Mouse (Mus musculus) midbrain, embryonic 14.5 days (tissue): ENCODE data around the gene Nlgn3. TPM values are rescaled to one million over a fixed set of nuclear protein-coding genes. Genes with fewer than 3 reads are reported as not detected.
"Not testable (repeated sequence)": the region's sequence is repeated elsewhere in the genome, so short reads cannot be mapped to it uniquely, and the experiment has no call there.

ENCODE experiments used
- ATAC-seq: fragments of 200-750 bp; cut with Nextera tagmentation; 2 replicates; pipeline ENCODE4 v1.8.0; 2017; ENCODE audit warnings: moderate number of reproducible peaks, moderate library complexity; ENCODE audit not compliant: low FRiP score, low TSS enrichment
- DNase-seq: peaks from one replicate; pipeline ENCODE4 v3.0.0-alpha.2; 2015
- H3K27ac ChIP-seq: fragments of 300-500 bp; sonication (generic); replicated peaks from 2 replicates; pipeline ENCODE4 v1.5.1; 2014; ENCODE audit warnings: mild to moderate bottlenecking, low read depth, low read length, moderate library complexity
- H3K27me3 ChIP-seq: fragments of 300-500 bp; sonication (generic); 2 replicates; pipeline ENCODE4 v1.6.1; 2014; ENCODE audit warnings: low read length, control low read depth, mixed read lengths; ENCODE audit not compliant: control insufficient read depth, insufficient read depth
- H3K36me3 ChIP-seq: fragments of 300-500 bp; sonication (generic); 2 replicates; pipeline ENCODE4 v1.6.1; 2014; ENCODE audit warnings: low read length, control low read depth; ENCODE audit not compliant: control insufficient read depth, insufficient read depth
- H3K4me1 ChIP-seq: fragments of 300-500 bp; sonication (generic); 2 replicates; pipeline ENCODE4 v1.6.1; 2014; ENCODE audit warnings: mild to moderate bottlenecking, antibody characterized with exemption, low read length, control low read depth; ENCODE audit not compliant: control insufficient read depth, insufficient read depth
- H3K4me2 ChIP-seq: fragments of 300-500 bp; sonication (generic); 2 replicates; pipeline ENCODE4 v1.6.1; 2014; ENCODE audit warnings: mild to moderate bottlenecking, low read length, moderate library complexity
- H3K4me3 ChIP-seq: fragments of 300-500 bp; sonication (generic); replicated peaks from 2 replicates; pipeline ENCODE4 v1.5.1; 2014; ENCODE audit warnings: low read depth, low read length
- H3K9ac ChIP-seq: fragments of 300-500 bp; sonication (generic); replicated peaks from 2 replicates; pipeline ENCODE4 v1.6.1; 2014; ENCODE audit warnings: mild to moderate bottlenecking, low read length, moderate library complexity
- H3K9me3 ChIP-seq: fragments of 300-500 bp; sonication (generic); 2 replicates; pipeline ENCODE4 v1.6.1; 2016; ENCODE audit warnings: low read length, control low read depth, mixed read lengths; ENCODE audit not compliant: control insufficient read depth
- WGBS: fragments of 180-500 bp; shearing (Covaris S2); extraction: QIAGEN DNeasy Blood & Tissue Kit; methylation state at CpG from one replicate; pipeline ENCODE4 v1.1.7; 2014; 5-methylcytosine and 5-hydroxymethylcytosine counted together
- polyA plus RNA-seq: library from polyadenylated mRNA; unstranded; fragments of >200 nt; fragmentation: Nextera tagmentation; extraction: Ambion mirVana; gene quantifications from 2 replicates; pipeline ENCODE4 v1.2.1, GENCODE M21; 2014

Nlgn3 gene
- polyA plus RNA-seq, 1 experiment from 2014 or later: 99.2 TPM

DNA sequence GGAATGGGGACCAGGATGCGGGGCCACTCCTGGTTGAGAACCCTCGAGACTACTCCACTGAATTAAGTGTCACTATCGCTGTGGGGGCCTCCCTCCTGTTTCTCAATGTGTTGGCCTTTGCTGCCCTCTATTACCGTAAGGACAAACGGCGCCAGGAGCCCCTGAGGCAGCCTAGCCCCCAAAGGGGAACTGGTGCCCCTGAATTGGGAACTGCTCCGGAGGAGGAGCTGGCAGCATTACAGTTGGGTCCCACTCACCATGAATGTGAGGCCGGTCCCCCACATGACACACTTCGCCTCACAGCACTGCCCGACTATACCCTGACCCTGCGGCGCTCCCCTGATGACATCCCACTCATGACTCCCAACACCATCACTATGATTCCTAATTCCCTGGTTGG is 20.8 kb downstream of the Nlgn3 start:
- 95% methylated on average over 12 of the region's 12 CpGs for WGBS

GRCm38 (mm10) chrX:101325989-101326899 is 27.3 kb downstream of the Nlgn3 start:
- Histone ChIP-seq H3K9ac (no peak overlapping the region), H3K4me2 (no peak overlapping the region), H3K4me3 (no peak overlapping the region), H3K4me1 (no peaks in the 10 kb centered on the region), H3K27ac (no peak overlapping the region), H3K36me3 (peaks cover 3% of the 10 kb centered on the region; the same call in 1 of the 2 replicates), H3K27me3 (no peaks in the 10 kb centered on the region), H3K9me3 (no peaks in the 10 kb centered on the region)
- ATAC-seq (no peak), DNase-seq (no peak)
- WGBS: 47% methylated on average over 8 of the region's 8 CpGs

More for the DNA sequence above, 20.8 kb downstream of the Nlgn3 start:
- H3K27ac ChIP-seq: no peak overlapping the region
- H3K36me3 ChIP-seq: peaks cover 38% of the 10 kb centered on the region
- H3K9ac ChIP-seq: no peak overlapping the region
- no peak overlapping the region for H3K4me2 ChIP-seq
- H3K9me3 ChIP-seq: no peaks in the 10 kb centered on the region
- no peak for ATAC-seq
- H3K4me3 ChIP-seq: no peak overlapping the region
- no peaks in the 10 kb centered on the region for H3K27me3 ChIP-seq
- DNase-seq: no peak
- no peaks in the 10 kb centered on the region for H3K4me1 ChIP-seq

DNA sequence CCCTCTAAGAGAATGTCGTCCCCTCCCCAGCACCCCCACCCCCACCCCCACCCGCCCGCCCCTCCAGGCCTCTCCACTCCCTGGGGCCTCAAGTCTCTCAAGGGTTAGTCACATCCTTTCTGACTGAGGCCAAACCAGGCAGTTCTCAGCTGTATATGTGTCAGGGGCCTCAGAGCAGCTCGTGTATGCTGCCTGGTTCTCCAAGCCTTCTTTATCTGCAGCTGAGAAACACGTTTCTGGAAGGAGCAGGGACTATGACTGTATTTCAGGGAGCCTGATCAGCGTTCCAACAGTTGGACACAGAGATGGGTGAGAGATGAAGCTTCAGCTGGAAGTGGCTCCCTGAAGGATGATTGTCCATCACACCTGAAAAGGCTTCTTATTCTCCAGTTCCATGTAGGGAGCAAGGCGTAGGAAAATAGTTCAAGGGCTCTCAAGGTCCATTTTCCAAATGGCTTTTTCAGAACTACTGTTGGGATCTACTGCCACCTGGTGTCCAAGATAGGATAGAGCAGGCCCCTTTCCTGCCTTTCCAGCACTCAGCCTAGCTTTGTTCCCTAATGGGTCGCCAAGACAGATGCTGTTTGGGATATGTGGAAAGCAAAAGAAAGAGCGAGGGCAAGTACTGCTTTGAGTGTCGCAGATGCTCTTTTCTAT is 30.5 kb downstream of the Nlgn3 start:
- no peak overlapping the region for H3K9ac ChIP-seq
- H3K4me3 ChIP-seq: no peak overlapping the region
- no peaks in the 10 kb centered on the region for H3K9me3 ChIP-seq
- H3K27me3 ChIP-seq: no peaks in the 10 kb centered on the region
- DNase-seq (peak; percentile 85), ATAC-seq (no peak)
- H3K4me2 ChIP-seq: no peak overlapping the region; the same call in 1 of the 2 replicates
- WGBS: 24% methylated on average over 10 of the region's 10 CpGs
- no peaks in the 10 kb centered on the region for H3K4me1 ChIP-seq
- H3K27ac ChIP-seq: peak overlapping the region; percentile 68
- no peaks in the 10 kb centered on the region for H3K36me3 ChIP-seq

GRCm38 (mm10) chrX:101332031-101332374 is 33.0 kb downstream of the Nlgn3 start:
- H3K4me1 ChIP-seq: no peaks in the 10 kb centered on the region
- 49% methylated on average over 9 of the region's 9 CpGs for WGBS
- no peaks in the 10 kb centered on the region for H3K27me3 ChIP-seq
- H3K9me3 ChIP-seq: no peaks in the 10 kb centered on the region
- no peaks in the 10 kb centered on the region for H3K36me3 ChIP-seq
- peak overlapping the region; percentile 23; the same call in 1 of the 2 replicates for H3K4me3 ChIP-seq
- peak overlapping the region; percentile 39; the same call in 1 of the 2 replicates for H3K9ac ChIP-seq
- ATAC-seq (no peak; the same call in 1 of the 2 replicates), DNase-seq (no peak)
- H3K27ac ChIP-seq: peak overlapping the region; percentile 90
- H3K4me2 ChIP-seq: peak overlapping the region; percentile 54

DNA sequence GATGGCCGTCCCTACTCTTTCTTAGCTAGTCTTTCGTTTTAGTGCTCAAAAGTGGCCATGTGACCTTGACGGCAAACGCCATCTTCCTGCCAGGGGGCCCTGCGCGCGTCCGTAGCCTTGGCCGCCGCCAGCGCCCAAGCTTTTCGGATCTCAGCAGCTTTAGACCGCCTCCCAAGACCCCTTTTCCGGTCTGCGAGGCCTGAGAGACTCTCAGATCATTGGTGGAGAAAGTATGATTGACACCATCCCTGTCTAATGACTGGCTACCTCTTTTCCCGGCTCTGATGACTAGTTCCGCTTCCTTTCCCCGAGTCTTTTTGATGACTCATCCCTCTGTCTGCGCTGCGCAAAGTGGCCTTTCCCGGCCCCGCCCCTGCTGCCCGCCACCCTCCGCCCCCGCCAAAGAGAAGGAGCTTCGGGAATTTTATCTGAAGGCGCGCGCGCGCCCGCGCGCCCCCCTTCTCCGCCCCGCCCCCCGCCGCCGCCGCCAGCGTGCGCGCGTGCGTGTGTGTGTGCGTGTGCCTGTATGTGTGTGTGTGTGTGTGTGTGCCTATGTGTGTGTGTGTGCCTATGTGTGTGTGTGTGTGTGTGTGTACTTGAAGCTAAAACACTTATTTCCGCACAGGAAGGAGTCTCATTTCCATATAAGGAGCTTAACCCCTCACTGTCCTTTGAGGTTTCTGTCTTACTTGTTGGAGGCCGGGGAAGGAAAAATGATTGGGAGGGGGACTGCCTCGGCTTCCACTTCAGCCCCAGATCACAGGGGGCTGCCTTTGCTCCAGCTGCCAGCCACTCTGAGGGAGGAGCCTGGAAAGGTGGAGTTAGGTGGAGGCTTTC is 33.6 kb downstream of the Nlgn3 start:
- no peaks in the 10 kb centered on the region for H3K27me3 ChIP-seq
- peak overlapping the region; percentile 32 for H3K4me3 ChIP-seq
- ATAC-seq: peak; percentile 94
- H3K4me1 ChIP-seq: no peaks in the 10 kb centered on the region
- peak overlapping the region; percentile 54 for H3K4me2 ChIP-seq
- no peaks in the 10 kb centered on the region for H3K9me3 ChIP-seq
- peak overlapping the region; percentile 42 for H3K9ac ChIP-seq
- DNase-seq: peak; percentile 91
- H3K36me3 ChIP-seq: no peaks in the 10 kb centered on the region
- WGBS: 24% methylated on average over 43 of the region's 49 CpGs
- peak overlapping the region; percentile 90 for H3K27ac ChIP-seq

GRCm38 (mm10) chrX:101334606-101335005 is 35.6 kb downstream of the Nlgn3 start:
- Histone ChIP-seq H3K27ac (no peak overlapping the region), H3K9ac (no peak overlapping the region), H3K36me3 (no peaks in the 10 kb centered on the region), H3K4me3 (no peak overlapping the region), H3K9me3 (no peaks in the 10 kb centered on the region), H3K27me3 (no peaks in the 10 kb centered on the region), H3K4me2 (no peak overlapping the region), H3K4me1 (no peaks in the 10 kb centered on the region)
- 94% methylated on average over 5 of the region's 5 CpGs for WGBS
- ATAC-seq: no peak
- DNase-seq: no peak

DNA sequence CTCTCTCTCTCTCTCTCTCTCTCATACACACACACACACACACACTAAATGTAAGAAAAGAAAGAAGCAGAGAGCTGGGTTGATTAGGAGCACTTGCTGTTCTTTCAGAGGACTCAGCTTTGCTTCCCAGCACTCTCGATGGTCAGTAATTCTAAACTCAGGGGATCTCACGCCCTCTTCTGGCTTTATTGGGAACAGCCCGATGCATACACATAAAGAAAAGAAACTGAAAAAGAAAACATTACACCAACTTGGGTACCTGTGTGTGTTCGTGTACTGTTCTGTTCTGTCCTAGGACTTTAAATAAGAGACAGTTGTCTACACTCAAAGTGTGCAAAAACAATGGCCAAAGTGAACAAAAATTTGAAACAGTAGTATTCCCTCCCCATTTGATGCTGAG is 39.7 kb downstream of the Nlgn3 start:
- Histone ChIP-seq H3K27ac (no peak overlapping the region), H3K9me3 (no peaks in the 10 kb centered on the region), H3K36me3 (no peaks in the 10 kb centered on the region), H3K9ac (no peak overlapping the region), H3K4me3 (no peak overlapping the region), H3K4me1 (no peaks in the 10 kb centered on the region), H3K27me3 (no peaks in the 10 kb centered on the region), H3K4me2 (no peak overlapping the region)
- DNase-seq: no peak
- no peak for ATAC-seq
- 55% methylated on average over 4 of the region's 4 CpGs for WGBS

DNA sequence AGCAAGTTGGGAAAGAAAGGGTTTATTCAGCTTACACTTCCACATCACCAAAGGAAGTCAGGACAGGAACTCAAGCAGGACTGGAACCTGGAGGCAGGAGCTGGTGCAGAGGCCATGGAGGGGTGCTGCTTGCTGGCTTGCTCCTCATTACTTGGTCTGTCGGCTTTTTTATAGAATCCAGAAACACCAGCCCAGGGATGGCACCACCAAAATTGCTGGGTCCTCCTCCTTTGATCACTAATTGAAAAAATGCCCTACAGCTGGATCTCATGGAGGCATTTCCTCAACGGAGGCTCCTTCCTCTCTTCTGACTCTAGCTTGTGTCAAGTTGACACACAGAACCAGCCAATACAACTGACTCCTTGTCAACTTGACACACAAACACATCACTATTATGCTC is 43.9 kb downstream of the Nlgn3 start:
- H3K4me3 ChIP-seq, H3K4me2 ChIP-seq, H3K4me1 ChIP-seq, ATAC-seq, H3K9me3 ChIP-seq, H3K9ac ChIP-seq, H3K27ac ChIP-seq, DNase-seq, H3K27me3 ChIP-seq, H3K36me3 ChIP-seq: not testable (repeated sequence)
- WGBS: 61% methylated on average over 2 of the region's 2 CpGs
